Mouse (Mus musculus): ENCODE measurements around the gene Ddo. TPM values are rescaled to one million over a fixed set of nuclear protein-coding genes. Genes with fewer than 3 reads are reported as not detected.

The Ddo gene
- polyA plus RNA-seq, 1 experiment from 2014 or later: 0.18 TPM

- H3K4me2 ChIP-seq: no peak overlapping the region
- no peak overlapping the region for H3K4me3 ChIP-seq (ENCODE audit: low read depth, low read length)
- no peak for DNase-seq (ENCODE audit: low spot score, missing footprints)
- no peak for ATAC-seq (ENCODE audit: low FRiP score)
- H3K36me3 ChIP-seq (ENCODE audit: control insufficient read depth, insufficient read depth, low read length): no peaks in the 10 kb centered on the region
- H3K4me1 ChIP-seq (ENCODE audit: control insufficient read depth, insufficient read depth, low read length): peaks cover 10% of the 10 kb centered on the region
- no peak overlapping the region for H3K27ac ChIP-seq (ENCODE audit: low read depth, low read length)
- 83% methylated on average over 5 of the region's 5 CpGs for WGBS
- H3K27me3 ChIP-seq (ENCODE audit: control insufficient read depth, insufficient read depth, low read length): no peaks in the 10 kb centered on the region
- H3K9me3 ChIP-seq (ENCODE audit: control insufficient read depth, low read length): no peaks in the 10 kb centered on the region
- H3K9ac ChIP-seq (ENCODE audit: low read length): no peak overlapping the region
Measured at GRCm38 (mm10) chr10:40730200-40730599, 100.4 kb downstream of the Ddo start.

Other genes starting within 250 kb of the Ddo start
- gene Slc22a16, start 59.7 kb upstream of the Ddo start, polyA plus RNA-seq (2014; fragmentation: Nextera tagmentation; extraction: Ambion mirVana): not detected in 2 replicates
- 0.53 and 0.65 TPM in 2 replicates for gene Mettl24, start 53.3 kb downstream of the Ddo start, polyA plus RNA-seq (2014; fragmentation: Nextera tagmentation; extraction: Ambion mirVana)